Mouse (Mus musculus): ENCODE results near the gene Ldlrad3.
A peak's percentile ranks its signal among the peaks of the same experiment; 100 is the strongest.

Gene Ldlrad3

DNA sequence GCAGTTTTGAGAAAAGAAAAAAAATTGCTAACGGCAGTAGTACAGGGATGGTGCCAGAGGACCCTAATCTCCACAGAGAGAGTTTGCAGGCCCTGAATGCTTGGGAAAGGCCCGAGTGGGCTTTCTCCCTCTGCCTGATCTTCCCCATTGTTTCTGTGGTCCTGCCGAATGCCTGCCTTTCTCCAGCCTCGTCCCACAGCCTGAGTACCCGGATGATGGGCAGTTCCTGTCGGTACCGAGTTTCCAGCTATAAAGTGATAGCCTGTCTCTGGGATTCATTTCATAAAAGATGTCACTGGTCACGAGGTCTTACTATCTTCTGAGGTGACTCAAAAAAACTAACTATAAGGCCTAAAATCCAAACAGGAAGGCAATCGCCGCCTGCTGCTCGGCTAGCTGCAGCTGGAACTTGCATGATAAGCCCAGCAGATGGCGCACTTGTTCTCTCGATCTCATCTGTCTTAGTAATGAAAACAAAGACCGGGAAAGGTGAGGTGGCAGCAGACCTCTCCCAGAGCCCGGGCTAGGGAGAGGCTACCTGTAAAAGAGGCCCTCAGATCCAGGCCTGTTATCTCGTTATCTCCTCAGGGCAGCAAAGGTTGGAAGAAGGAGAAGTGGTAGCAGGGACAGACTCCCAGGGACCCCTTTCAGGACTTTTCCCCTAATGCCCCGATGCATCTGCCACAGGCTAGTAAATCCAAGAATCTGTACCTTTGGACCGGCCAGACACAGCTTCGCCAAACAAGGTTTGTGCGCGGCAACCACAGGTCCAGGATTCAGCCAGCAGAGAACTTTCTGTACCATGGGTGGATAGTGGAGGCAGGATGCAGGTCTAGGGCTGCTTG is 280.4 kb downstream of the Ldlrad3 start:
- peak; percentile 69 to 83 for DNase-seq (ENCODE audit: low spot score in 2 of 2)

DNA sequence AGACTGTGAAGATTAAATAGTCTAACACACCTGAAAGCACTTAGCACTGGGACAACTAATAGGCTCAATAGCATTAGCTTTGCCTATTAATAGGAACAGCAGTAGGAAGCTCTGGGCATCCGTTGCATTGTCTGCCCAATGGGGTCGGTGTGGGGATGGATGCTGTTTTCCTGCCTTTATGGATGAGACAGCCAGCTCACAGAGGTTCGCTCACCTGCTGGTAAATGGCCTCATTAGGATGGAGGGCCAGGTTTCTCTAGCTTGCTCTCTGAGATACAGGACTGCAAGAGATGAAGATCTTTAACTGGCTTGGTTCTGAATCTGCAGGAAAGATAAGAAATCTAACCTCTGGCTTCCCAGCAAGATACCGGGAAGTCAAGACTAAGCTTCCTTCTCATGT is 284.0 kb downstream of the Ldlrad3 start:
- no peak for DNase-seq (ENCODE audit: low spot score in 2 of 2)

All from thymus, postnatal 10 days (tissue).